Mouse (Mus musculus): ENCODE measurements around the gene Slc25a13. TPM values are rescaled to one million over a fixed set of nuclear protein-coding genes. Genes with fewer than 3 reads are reported as not detected.

Gene Slc25a13
- polyA plus RNA-seq, 1 experiment from 2014 or later: 55.2 TPM

DNA sequence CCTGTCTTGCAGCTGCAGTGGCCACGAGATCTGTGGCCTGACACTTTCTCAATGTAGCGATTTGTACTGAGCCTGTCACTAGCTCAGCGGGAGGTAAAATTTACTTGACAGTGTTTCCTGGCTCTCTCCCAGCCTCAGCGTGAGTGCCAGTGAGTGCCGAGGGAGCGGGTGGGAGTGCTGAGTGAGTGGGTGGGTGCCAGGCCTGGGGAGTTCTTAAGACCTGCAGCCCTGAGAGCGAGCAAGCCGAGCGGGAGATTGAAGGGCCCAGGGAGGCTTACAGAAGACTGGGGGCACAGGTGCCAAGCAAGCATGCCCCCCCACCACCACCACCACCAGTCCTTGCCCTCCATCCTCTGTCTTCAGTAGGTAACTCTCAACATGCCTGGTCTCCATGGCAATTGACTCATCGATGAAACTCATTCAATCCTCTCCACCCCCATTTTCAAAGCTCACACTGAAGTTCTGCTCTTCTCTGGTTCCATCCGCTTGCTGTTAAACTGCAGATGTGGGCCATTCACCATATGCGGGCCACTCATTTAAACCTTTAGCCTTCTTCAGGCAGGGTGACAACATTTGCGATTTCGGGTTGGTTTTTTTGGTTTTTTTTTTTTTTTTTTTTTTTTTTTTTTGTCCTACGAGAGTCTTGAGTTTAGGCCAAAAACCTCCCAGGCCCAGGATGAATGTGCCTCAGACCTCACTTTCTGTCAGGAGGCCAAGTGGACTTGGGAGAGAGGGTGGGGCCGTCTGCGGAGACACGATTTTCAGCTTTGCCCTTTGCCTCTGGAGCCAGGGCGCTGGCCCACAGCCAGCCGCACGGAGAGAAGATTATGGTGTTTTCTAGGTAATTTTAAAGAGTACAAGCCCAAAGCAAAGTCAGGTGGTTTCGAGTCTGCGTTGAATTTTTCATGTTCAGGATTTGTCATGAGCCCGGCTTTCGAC is 224.9 kb downstream of the Slc25a13 start:
- Histone ChIP-seq H3K36me3 (replicated peaks) (no peaks in the 10 kb centered on the region), H3K27ac (replicated peaks) (no peak overlapping the region), H3K4me1 (peaks cover 15% of the 10 kb centered on the region), H3K27me3 (replicated peaks; ENCODE audit: low read depth, poor library complexity, severe bottlenecking) (0 out of 2 replicates have a peak, but pooled peaks cover 4% of the 10 kb centered on the region), H3K4me3 (no peak overlapping the region), H3K9me3 (no peaks in the 10 kb centered on the region)
- DNase-seq (ENCODE audit: low spot score): no peak
- 61% methylated on average over 25 of the region's 25 CpGs for WGBS

- Histone ChIP-seq H3K4me3 (no peak overlapping the region), H3K27ac (replicated peaks) (no peak overlapping the region), H3K36me3 (replicated peaks) (no peaks in the 10 kb centered on the region), H3K9me3 (no peaks in the 10 kb centered on the region), H3K27me3 (replicated peaks; ENCODE audit: low read depth, poor library complexity, severe bottlenecking) (no peaks in the 10 kb centered on the region), H3K4me1 (peaks cover 15% of the 10 kb centered on the region)
- 70% methylated on average over 6 of the region's 6 CpGs for WGBS
- no peak for DNase-seq (ENCODE audit: low spot score)
Observed at GRCm38 (mm10) chr6:5991243-5991642, 225.7 kb downstream of the Slc25a13 start.
